Mouse (Mus musculus) gonadal fat pad, adult 2 months (tissue): ENCODE results near the gene Gm10762. TPM values are rescaled to one million over a fixed set of nuclear protein-coding genes. Genes with fewer than 3 reads are reported as not detected.

Experiments
- polyA plus RNA-seq: library from polyadenylated mRNA; depleted of rRNA; stranded (reverse); fragments of >200 nt; gene quantifications from 2 replicates; pipeline ENCODE4 v1.2.3, GENCODE M21; 2012; rRNA removed

Gene Gm10762
- polyA plus RNA-seq, 1 experiment: 4.4 TPM

Other genes with a start within 250 kb of the Gm10762 start
- gene Tmem87b, start 149.6 kb downstream of the Gm10762 start, polyA plus RNA-seq: 24.5 and 26.3 TPM in 2 replicates
- 3.2 and 4.3 TPM in 2 replicates for gene Fbln7, start 104.7 kb downstream of the Gm10762 start, polyA plus RNA-seq
- 1.6 TPM in 2 replicates for gene Zc3h8, start 23.6 kb downstream of the Gm10762 start, polyA plus RNA-seq
- 2.2 and 3.8 TPM in 2 replicates for gene Zc3h6, start 323 bp downstream of the Gm10762 start, polyA plus RNA-seq
- gene Vinac1, start 80.4 kb upstream of the Gm10762 start, polyA plus RNA-seq: 0.18 and 0.19 TPM in 2 replicates
- 4.8 and 6.4 TPM in 2 replicates for gene Ttl, start 98.2 kb upstream of the Gm10762 start, polyA plus RNA-seq
- gene Polr1b, start 133.3 kb upstream of the Gm10762 start, polyA plus RNA-seq: 17.4 and 18.6 TPM in 2 replicates
- gene Chchd5, start 162.0 kb upstream of the Gm10762 start, polyA plus RNA-seq: 30.6 and 34.8 TPM in 2 replicates
- 15.0 and 15.6 TPM in 2 replicates for gene Slc20a1, start 231.0 kb upstream of the Gm10762 start, polyA plus RNA-seq